Comparison of ENCODE assay signal across 8 mouse cellular contexts in genomic region chr10:40301181-40302075, GRCm38 (mm10). TPM values are rescaled to one million over a fixed set of nuclear protein-coding genes. Genes with fewer than 3 reads are reported as not detected.
DNase-seq lines count a peak whose midpoint lies in the region; ATAC-seq and TF ChIP-seq lines count a peak whose summit lies in the region.
"Not testable (repeated sequence)": the region's sequence is repeated elsewhere in the genome, so short reads cannot be mapped to it uniquely, and the experiment has no call there.

No protein-coding gene starts in this region.

- H3K4me3 ChIP-seq in G1E (ENCODE audit: low read depth, low read length), result peak overlapping the region; percentile 89
- peak overlapping the region; percentile 95 for H3K4me3 ChIP-seq in forebrain, embryonic 14.5 days (ENCODE audit: low read depth, low read length)
- peak overlapping the region; percentile 97 for H3K4me3 ChIP-seq in layer of hippocampus, adult 2 months
- peak overlapping the region; percentile 97 for H3K4me3 ChIP-seq in lung, embryonic 15.5 days

- under 1% methylated on average over 49 of the region's 91 CpGs for WGBS in forebrain, embryonic 14.5 days
- under 1% methylated on average over 50 of the region's 91 CpGs for WGBS in lung, embryonic 15.5 days

- peak overlapping the region; percentile 87 for H3K27ac ChIP-seq in forebrain, embryonic 14.5 days (ENCODE audit: low read depth, low read length)
- peak overlapping the region; percentile 84 for H3K27ac ChIP-seq in layer of hippocampus, adult 2 months
- peak overlapping the region; percentile 89 for H3K27ac ChIP-seq in lung, embryonic 15.5 days

- not testable (repeated sequence) for ATAC-seq in G1E (ENCODE audit: extremely low read depth, insufficient number of reproducible peaks, low FRiP score, poor library complexity, severe bottlenecking)
- ATAC-seq in forebrain, embryonic 14.5 days, result peak; percentile 16
- peak; percentile 20; the same call in 1 of the 2 replicates for ATAC-seq in lung, embryonic 15.5 days (ENCODE audit: borderline replicate concordance, extremely low read depth, low FRiP score, low TSS enrichment)
- ATAC-seq in neutrophil, adult 5-6 weeks (ENCODE audit: extremely low read depth, insufficient number of reproducible peaks, low FRiP score, poor library complexity, severe bottlenecking), result 0 out of 2 replicates have a peak, but pooled peaks have one; percentile 0

- DNase-seq in G1E (ENCODE audit: low spot score), result peak; percentile 41
- peak; percentile 45 to 78 for DNase-seq in cerebellum, adult 18-20 months
- peak; percentile 39 for DNase-seq in forebrain, embryonic 14.5 days (ENCODE audit: low spot score)
- DNase-seq in heart, postnatal 4 days, result peak; percentile 42
- DNase-seq in layer of hippocampus, adult 2 months (ENCODE audit: low spot score in 2 of 2), result not testable (repeated sequence)
- peak; percentile 72 for DNase-seq in testis, postnatal 10 days (ENCODE audit: low spot score)

- TF ChIP-seq CTCF in G1E (IDR thresholded peaks at IDR 0.05; ENCODE audit: low read depth, low read length); layer of hippocampus, adult 2 months (conservative IDR thresholded peaks at IDR 0.05): not testable (repeated sequence)

- H3K9me3 ChIP-seq in G1E (replicated peaks); forebrain, embryonic 14.5 days (replicated peaks; ENCODE audit: control insufficient read depth, low read length); lung, embryonic 15.5 days: not testable (repeated sequence)

- H3K4me2 ChIP-seq in forebrain, embryonic 14.5 days (ENCODE audit: low read length), result peak overlapping the region; percentile 77
- H3K4me2 ChIP-seq in lung, embryonic 15.5 days, result peak overlapping the region; percentile 87

- H3K4me1 ChIP-seq in G1E (ENCODE audit: insufficient read depth, low read depth, low read length), result peaks cover 38% of the 10 kb centered on the region
- peaks cover 17% of the 10 kb centered on the region; the same call in 1 of the 2 replicates for H3K4me1 ChIP-seq in forebrain, embryonic 14.5 days (ENCODE audit: control insufficient read depth, insufficient read depth, low read length)
- H3K4me1 ChIP-seq in lung, embryonic 15.5 days, result peaks cover 27% of the 10 kb centered on the region

- H3K36me3 ChIP-seq in G1E (replicated peaks), result peaks cover 23% of the 10 kb centered on the region
- not testable (repeated sequence) for H3K36me3 ChIP-seq in forebrain, embryonic 14.5 days (ENCODE audit: control insufficient read depth, insufficient read depth, low read length); lung, embryonic 15.5 days

- H3K9ac ChIP-seq in forebrain, embryonic 14.5 days (ENCODE audit: low read length), result peak overlapping the region; percentile 95
- peak overlapping the region; percentile 93 for H3K9ac ChIP-seq in lung, embryonic 15.5 days

- not testable (repeated sequence) for H3K27me3 ChIP-seq in G1E (ENCODE audit: insufficient read depth, low read length); forebrain, embryonic 14.5 days (replicated peaks; ENCODE audit: control insufficient read depth, insufficient read depth, low read length); lung, embryonic 15.5 days

RNA-seq across cellular contexts. Expression of gene Amd1, which starts 0.6 kb away (rescaled TPM):
- total RNA-seq in G1E (2014; fragmentation: Nextera tagmentation) (198 and 202 TPM in 2 replicates), G1E (2017) (164 and 183 TPM in 2 replicates)
- polyA plus RNA-seq in G1E (2012), result 4.2 and 7.7 TPM in 2 replicates
- 50.7 and 69.4 TPM in 2 replicates for polyA plus RNA-seq in forebrain, embryonic 14.5 days (2014; fragmentation: Nextera tagmentation; extraction: Ambion mirVana)
- 10 to 100 TPM; 31.0 to 32.1 TPM for total RNA-seq in heart, postnatal 4 days (2021)
- 10 to 100 TPM; 81.6 to 83.1 TPM for total RNA-seq in layer of hippocampus, adult 2 months (2021)
- polyA plus RNA-seq in lung, embryonic 15.5 days (2015; fragmentation: Nextera tagmentation; extraction: Ambion mirVana), result 57.0 and 59.8 TPM in 2 replicates
- 56.6 and 62.4 TPM in 2 replicates for total RNA-seq in neutrophil, adult 5-6 weeks (2017)

RNA-seq across cellular contexts. Expression of gene Cdk19, which starts 37.9 kb away (rescaled TPM):
- total RNA-seq in G1E (2014; fragmentation: Nextera tagmentation) (47.2 and 47.5 TPM in 2 replicates), G1E (2017) (25.9 and 29.1 TPM in 2 replicates)
- polyA plus RNA-seq in G1E (2012), result 7.8 and 8.5 TPM in 2 replicates
- 16.4 and 16.6 TPM in 2 replicates for polyA plus RNA-seq in forebrain, embryonic 14.5 days (2014; fragmentation: Nextera tagmentation; extraction: Ambion mirVana)
- total RNA-seq in heart, postnatal 4 days (2021), result 10 to 100 TPM; 14.2 to 14.5 TPM
- 10 to 100 TPM; 34.4 to 34.6 TPM for total RNA-seq in layer of hippocampus, adult 2 months (2021)
- polyA plus RNA-seq in lung, embryonic 15.5 days (2015; fragmentation: Nextera tagmentation; extraction: Ambion mirVana), result 9.5 and 10.6 TPM in 2 replicates
- 63.7 and 65.8 TPM in 2 replicates for total RNA-seq in neutrophil, adult 5-6 weeks (2017)

RNA-seq across cellular contexts. Expression of gene Gtf3c6, which starts 43.5 kb away (rescaled TPM):
- total RNA-seq in G1E (2014; fragmentation: Nextera tagmentation) (22.1 and 22.5 TPM in 2 replicates), G1E (2017) (40.5 and 48.1 TPM in 2 replicates)
- 8.9 and 13.1 TPM in 2 replicates for polyA plus RNA-seq in G1E (2012)
- polyA plus RNA-seq in forebrain, embryonic 14.5 days (2014; fragmentation: Nextera tagmentation; extraction: Ambion mirVana), result 78.0 and 79.9 TPM in 2 replicates
- 10 to 100 TPM; 31.0 to 33.7 TPM for total RNA-seq in heart, postnatal 4 days (2021)
- total RNA-seq in layer of hippocampus, adult 2 months (2021), result 10 to 100 TPM; 27.5 to 29.9 TPM
- 81.5 and 90.1 TPM in 2 replicates for polyA plus RNA-seq in lung, embryonic 15.5 days (2015; fragmentation: Nextera tagmentation; extraction: Ambion mirVana)
- 47.5 and 59.8 TPM in 2 replicates for total RNA-seq in neutrophil, adult 5-6 weeks (2017)

RNA-seq across cellular contexts. Expression of gene Rpf2, which starts 54.6 kb away (rescaled TPM):
- total RNA-seq in G1E (2014; fragmentation: Nextera tagmentation), result 67.0 and 70.7 TPM in 2 replicates
- 124 and 178 TPM in 2 replicates for total RNA-seq in G1E (2017)
- 6.0 and 6.5 TPM in 2 replicates for polyA plus RNA-seq in G1E (2012)
- 79.8 and 85.2 TPM in 2 replicates for polyA plus RNA-seq in forebrain, embryonic 14.5 days (2014; fragmentation: Nextera tagmentation; extraction: Ambion mirVana)
- total RNA-seq in heart, postnatal 4 days (2021), result 10 to 100 TPM; 14.6 to 20.2 TPM
- total RNA-seq in layer of hippocampus, adult 2 months (2021), result 10 to 100 TPM; 18.7 to 21.5 TPM
- 62.3 and 65.4 TPM in 2 replicates for polyA plus RNA-seq in lung, embryonic 15.5 days (2015; fragmentation: Nextera tagmentation; extraction: Ambion mirVana)
- total RNA-seq in neutrophil, adult 5-6 weeks (2017), result 27.7 and 31.8 TPM in 2 replicates
